Mouse (Mus musculus) left cerebral cortex, adult 2 months (tissue): ENCODE data around the gene Zfp219. TPM values are rescaled to one million over a fixed set of nuclear protein-coding genes. Genes with fewer than 3 reads are reported as not detected.

ENCODE experiments used
- DNase-seq, 2 experiments: peaks; one replicate each; pipeline ENCODE4 v3.0.0; 2021 to 2022; ENCODE audit warnings: low spot score in 2 of 2, mixed read lengths in 1 of 2; ENCODE audit errors: extremely low spot score in 1 of 2
- H3K27ac ChIP-seq: fragments of 200-600 bp; 2 replicates; pipeline ENCODE4 v1.8.1; 2022
- H3K4me3 ChIP-seq: fragments of 200-600 bp; 2 replicates; pipeline ENCODE4 v1.8.1; 2022
- CTCF ChIP-seq: fragments of 200-600 bp; IDR thresholded peaks from 2 replicates; pipeline ENCODE4 v1.8.1; 2022; ENCODE audit warnings: antibody characterized with exemption, mild to moderate bottlenecking, moderate library complexity
- intact Hi-C: fragments of 180-260 bp; cut with DNase I; formaldehyde crosslinking; loops from one replicate; pipeline ENCODE4 v1.15.1; 2025
- total RNA-seq, 2 experiments: library from RNA; stranded (reverse); gene quantifications; 2 replicates each; pipeline ENCODE4 v1.2.3; 2021

Zfp219 gene
- total RNA-seq, 2 experiments from 2014 or later = 36.4 to 41.4 TPM

GRCm38 (mm10) chr14:52009361-52009760 is 11.2 kb downstream of the Zfp219 start:
- no peak for TF ChIP-seq CTCF
- intact Hi-C loops = loop anchor here (2.0 kb wide), 1 partner anchor 107 kb away; no protein-coding TSS in a partner anchor
- DNase-seq = no peak
- Histone ChIP-seq H3K4me3 (peak overlapping the region; percentile 37), H3K27ac (peak overlapping the region; percentile 28; the same call in 1 of the 2 replicates)

DNA sequence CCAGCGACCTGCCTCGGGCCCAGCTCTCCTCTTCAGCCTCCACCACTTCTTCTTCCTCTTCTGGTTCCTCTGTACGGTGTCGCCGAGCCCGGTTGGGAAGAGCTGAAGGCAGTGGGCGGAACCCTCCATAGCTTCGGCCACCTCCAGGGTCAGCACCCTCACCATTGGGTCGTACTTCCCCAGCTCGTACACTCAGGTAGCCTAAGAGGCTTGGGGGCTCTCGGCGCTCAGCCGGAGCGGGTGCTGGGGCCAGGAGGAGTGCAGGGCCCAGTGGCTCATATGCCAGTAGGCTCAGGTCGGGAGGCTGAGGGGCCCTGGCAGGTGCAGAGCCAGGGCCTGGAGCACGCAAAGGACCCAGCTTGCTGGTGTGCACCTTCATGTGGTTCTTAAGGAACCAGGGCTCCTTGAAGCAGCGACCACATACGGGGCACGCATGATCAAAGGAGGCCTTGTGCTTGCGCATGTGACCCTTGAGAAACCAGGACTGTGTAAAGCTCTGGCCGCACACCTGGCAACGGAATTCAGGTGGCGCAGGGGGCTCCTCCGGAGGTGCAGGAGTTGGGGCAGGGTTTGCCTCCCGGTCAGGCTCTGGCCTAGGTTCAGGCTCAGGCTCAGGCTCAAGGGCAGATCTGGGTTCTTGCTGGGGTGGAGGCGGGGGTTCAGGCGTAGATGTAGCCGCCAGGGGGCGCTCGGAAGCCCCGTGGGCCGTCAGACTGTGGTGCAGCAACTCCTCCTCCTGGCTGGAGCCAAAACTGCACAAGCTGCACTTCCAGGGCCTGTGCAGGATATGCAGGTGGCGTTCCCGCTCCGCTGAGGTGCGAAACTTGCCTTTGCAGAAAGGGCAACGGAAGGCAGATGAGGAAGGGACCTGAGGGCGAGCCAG is 12.0 kb downstream of the Zfp219 start:
- Histone ChIP-seq H3K27ac (peak overlapping the region; percentile 28), H3K4me3 (peak overlapping the region; percentile 37)
- intact Hi-C loops = loop anchor here (2.0 kb wide), 1 partner anchor 106 kb away; no protein-coding TSS in a partner anchor
- peak; percentile 91 to 93 for DNase-seq
- no peak; the same call in none of the 2 replicates for TF ChIP-seq CTCF

GRCm38 (mm10) chr14:52006771-52007170 is 13.8 kb downstream of the Zfp219 start:
- intact Hi-C loops = no loop called here

GRCm38 (mm10) chr14:52006241-52006640 is 14.3 kb downstream of the Zfp219 start:
- peak; percentile 35 for TF ChIP-seq CTCF
- intact Hi-C loops = no loop called here
- Histone ChIP-seq H3K27ac (no peak overlapping the region), H3K4me3 (no peak overlapping the region)
- DNase-seq = no peak

More at GRCm38 (mm10) chr14:52006771-52007170, 13.8 kb downstream of the Zfp219 start:
- Histone ChIP-seq H3K27ac (no peak overlapping the region), H3K4me3 (no peak overlapping the region)
- DNase-seq = no peak
- TF ChIP-seq CTCF = no peak

- intact Hi-C loops = no loop called here
- TF ChIP-seq CTCF = no peak
- Histone ChIP-seq H3K27ac (no peak overlapping the region), H3K4me3 (no peak overlapping the region)
- no peak for DNase-seq
These were observed 14.9 kb downstream of the Zfp219 start for GRCm38 (mm10) chr14:52005616-52006015.

DNA sequence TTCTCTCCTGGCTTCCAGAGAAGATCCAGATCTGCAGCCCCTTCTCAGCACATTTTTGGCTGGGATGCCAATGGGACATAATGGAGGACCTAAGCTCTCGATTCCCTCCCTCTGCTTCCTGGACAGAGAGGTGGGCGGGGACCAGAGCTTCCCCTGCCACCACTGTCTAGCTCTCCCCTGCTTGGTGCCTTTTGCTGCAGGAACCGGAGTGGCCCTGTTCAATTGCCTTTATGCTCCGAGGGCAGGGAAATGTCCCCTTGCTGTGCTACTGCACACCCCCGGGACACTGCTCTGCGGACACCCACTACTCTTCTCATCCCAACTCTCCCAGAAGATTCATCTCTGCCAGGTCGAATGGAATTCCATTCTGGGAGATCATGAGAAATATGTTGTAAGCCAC is 15.4 kb downstream of the Zfp219 start:
- H3K4me3 ChIP-seq = no peak overlapping the region
- intact Hi-C loops = no loop called here
- DNase-seq = no peak
- no peak overlapping the region for H3K27ac ChIP-seq
- TF ChIP-seq CTCF = no peak

DNA sequence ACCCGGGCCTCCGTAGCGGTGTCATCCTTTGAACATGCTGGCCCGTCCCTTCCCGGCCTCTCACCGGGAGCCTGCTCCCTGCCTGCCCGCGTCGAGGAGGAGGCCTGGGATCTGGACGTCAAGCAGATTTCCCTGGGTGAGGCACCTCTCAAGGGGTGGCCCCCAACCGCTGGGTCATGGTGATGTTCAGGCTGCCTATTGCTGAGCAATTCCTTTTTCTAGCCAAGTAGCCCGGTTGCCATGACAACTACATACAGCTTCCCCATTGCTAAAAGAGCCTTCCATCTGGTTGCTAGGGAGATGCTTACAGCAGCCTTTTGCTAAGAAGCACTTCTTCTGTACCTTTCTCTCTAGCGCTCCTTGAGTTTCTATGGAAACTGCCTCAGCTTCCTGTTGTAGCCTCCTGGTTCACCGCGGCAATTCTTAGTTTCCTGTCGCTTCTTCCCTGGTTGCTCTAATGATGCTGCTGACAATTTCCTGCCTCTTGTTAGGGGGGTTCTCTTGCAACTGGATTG is 16.5 kb downstream of the Zfp219 start:
- peak overlapping the region; percentile 45 for H3K4me3 ChIP-seq
- intact Hi-C loops = no loop called here
- peak; percentile 75 to 81 for DNase-seq
- peak overlapping the region; percentile 91 for H3K27ac ChIP-seq
- no peak; the same call in 1 of the 2 replicates for TF ChIP-seq CTCF

DNA sequence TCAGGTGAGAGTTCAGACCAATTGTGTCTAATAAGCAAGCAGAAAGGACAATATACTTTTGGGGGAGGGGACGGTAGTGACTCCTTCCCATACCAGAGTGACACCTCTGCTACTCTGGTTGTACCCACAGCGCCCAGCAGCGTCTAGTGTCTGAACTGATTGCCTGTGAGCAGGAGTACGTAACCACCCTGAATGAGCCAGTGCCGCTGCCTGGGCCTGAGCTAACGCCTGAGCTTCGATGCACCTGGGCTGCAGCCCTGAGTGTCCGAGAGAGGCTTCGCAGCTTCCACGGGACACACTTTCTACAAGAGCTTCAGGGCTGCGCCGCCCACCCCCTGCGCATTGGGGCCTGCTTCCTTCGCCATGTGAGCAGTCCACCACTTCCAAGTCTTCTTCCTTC is 23.1 kb downstream of the Zfp219 start:
- H3K4me3 ChIP-seq = no peak overlapping the region
- no peak for DNase-seq
- no peak for TF ChIP-seq CTCF
- H3K27ac ChIP-seq = no peak overlapping the region
- intact Hi-C loops = no loop called here

- Histone ChIP-seq H3K27ac (no peak overlapping the region), H3K4me3 (no peak overlapping the region)
- intact Hi-C loops = no loop called here
- peak in 1 of 2 experiments; percentile 21 for DNase-seq
- no peak for TF ChIP-seq CTCF
These were observed 23.7 kb downstream of the Zfp219 start for GRCm38 (mm10) chr14:51996866-51997265.

GRCm38 (mm10) chr14:51996231-51996841 is 24.2 kb downstream of the Zfp219 start:
- no peak for DNase-seq
- Histone ChIP-seq H3K4me3 (no peak overlapping the region), H3K27ac (no peak overlapping the region)
- peak; percentile 57 for TF ChIP-seq CTCF
- intact Hi-C loops = no loop called here

GRCm38 (mm10) chr14:51995219-51995871 is 25.2 kb downstream of the Zfp219 start:
- intact Hi-C loops = no loop called here
- TF ChIP-seq CTCF = no peak
- H3K4me3 ChIP-seq = no peak overlapping the region
- no peak overlapping the region for H3K27ac ChIP-seq
- no peak for DNase-seq
